Mouse (Mus musculus): Measurements from ENCODE around the gene Pigk. TPM values are rescaled to one million over a fixed set of nuclear protein-coding genes. Genes with fewer than 3 reads are reported as not detected.

The Pigk gene
- polyA plus RNA-seq, 1 experiment from 2014 or later = 44.6 TPM

DNA sequence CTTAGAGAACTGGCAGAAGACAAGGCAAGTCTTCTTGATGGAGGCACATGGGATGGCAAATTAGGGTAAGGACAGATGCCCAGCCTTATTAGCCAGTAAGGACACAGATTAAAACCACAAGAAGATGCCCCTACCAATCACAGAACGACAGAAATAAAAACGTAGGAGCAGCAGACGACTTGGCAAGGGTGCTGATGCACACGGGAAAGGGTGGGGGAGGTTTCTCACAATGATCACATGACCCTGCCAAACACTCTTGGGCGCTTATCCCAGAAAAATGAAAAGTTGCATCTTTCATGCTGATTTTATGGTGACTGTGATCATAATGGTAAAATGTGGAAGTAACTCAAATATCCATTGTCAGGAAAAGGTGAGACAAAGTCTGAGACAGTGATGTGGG is 193.2 kb downstream of the Pigk start:
- WGBS = 60% methylated on average over 5 of the region's 5 CpGs
- TF ChIP-seq EP300 (IDR thresholded peaks at IDR 0.05) (no peak), CTCF (IDR thresholded peaks at IDR 0.05) (no peak)
- H3K27ac ChIP-seq (ENCODE audit: low read length) = no peak overlapping the region
- DNase-seq (ENCODE audit: low spot score) (no peak), ATAC-seq (no peak)
- H3K9ac ChIP-seq (replicated peaks; ENCODE audit: low read depth) = no peak overlapping the region
- H3K36me3 ChIP-seq (ENCODE audit: insufficient read depth, low read length) = no peaks in the 10 kb centered on the region
- no peaks in the 10 kb centered on the region for H3K9me3 ChIP-seq (ENCODE audit: low read length)
- no peak overlapping the region for H3K4me2 ChIP-seq (replicated peaks; ENCODE audit: low read depth, low read length)
- no peak overlapping the region for H3K4me3 ChIP-seq (ENCODE audit: low read depth, low read length)
- H3K27me3 ChIP-seq (replicated peaks; ENCODE audit: insufficient read depth, low read length) = no peaks in the 10 kb centered on the region
- no peaks in the 10 kb centered on the region for H3K4me1 ChIP-seq (ENCODE audit: insufficient read depth, low read depth, low read length)

DNA sequence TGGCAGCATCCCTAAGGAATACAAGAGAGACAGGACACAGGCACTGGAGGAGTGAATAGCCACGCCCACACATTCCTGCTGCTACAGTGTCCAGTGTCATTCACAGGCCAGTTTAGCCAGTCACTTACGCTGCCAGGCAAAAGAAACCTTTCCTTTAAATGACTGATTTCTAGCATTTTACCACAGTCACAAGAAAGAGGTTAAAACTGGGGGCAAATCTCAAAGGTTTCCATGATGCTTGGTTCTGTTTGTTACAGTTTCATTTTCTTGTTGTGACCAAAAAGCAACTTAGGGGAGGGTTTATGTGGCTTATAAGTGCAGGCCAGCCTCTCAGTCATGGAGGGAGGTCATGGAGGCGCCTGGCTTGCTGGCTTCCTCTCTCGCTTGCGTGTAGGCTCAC is 193.8 kb downstream of the Pigk start:
- H3K4me3 ChIP-seq (ENCODE audit: low read depth, low read length) = no peak overlapping the region
- DNase-seq (ENCODE audit: low spot score) (no peak), ATAC-seq (no peak)
- H3K27ac ChIP-seq (ENCODE audit: low read length) = no peak overlapping the region
- H3K4me1 ChIP-seq (ENCODE audit: insufficient read depth, low read depth, low read length) = no peaks in the 10 kb centered on the region
- no peak overlapping the region for H3K9ac ChIP-seq (replicated peaks; ENCODE audit: low read depth)
- TF ChIP-seq EP300 (IDR thresholded peaks at IDR 0.05) (no peak), CTCF (IDR thresholded peaks at IDR 0.05) (no peak)
- H3K36me3 ChIP-seq (ENCODE audit: insufficient read depth, low read length) = no peaks in the 10 kb centered on the region
- no peak overlapping the region for H3K4me2 ChIP-seq (replicated peaks; ENCODE audit: low read depth, low read length)
- 72% methylated on average over 5 of the region's 5 CpGs for WGBS
- no peaks in the 10 kb centered on the region for H3K27me3 ChIP-seq (replicated peaks; ENCODE audit: insufficient read depth, low read length)
- no peaks in the 10 kb centered on the region for H3K9me3 ChIP-seq (ENCODE audit: low read length)

DNA sequence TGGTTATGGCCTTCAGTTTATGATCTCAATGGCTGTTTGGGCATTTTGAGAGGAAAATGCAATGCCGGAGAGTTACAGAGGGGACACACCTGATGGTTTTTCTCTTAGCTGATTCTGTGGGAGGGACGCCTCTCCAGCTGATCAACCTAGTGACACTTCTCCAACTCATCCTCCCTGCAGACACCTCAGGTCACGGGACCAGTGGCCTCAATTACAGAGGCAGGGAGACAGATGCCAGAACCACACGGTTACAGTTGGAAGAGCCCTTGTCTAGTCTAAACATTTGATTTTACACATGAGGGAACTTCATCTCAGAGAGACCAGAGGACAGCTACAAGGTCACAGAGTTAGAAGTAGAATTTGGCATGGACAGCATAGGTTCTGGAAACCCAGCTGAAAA is 197.7 kb downstream of the Pigk start:
- no peak for TF ChIP-seq EP300 (IDR thresholded peaks at IDR 0.05)
- no peak for TF ChIP-seq CTCF (IDR thresholded peaks at IDR 0.05)
- Histone ChIP-seq H3K4me3 (ENCODE audit: low read depth, low read length) (no peak overlapping the region), H3K9me3 (ENCODE audit: low read length) (no peaks in the 10 kb centered on the region), H3K9ac (replicated peaks; ENCODE audit: low read depth) (no peak overlapping the region), H3K4me1 (ENCODE audit: insufficient read depth, low read depth, low read length) (no peaks in the 10 kb centered on the region), H3K36me3 (ENCODE audit: insufficient read depth, low read length) (no peaks in the 10 kb centered on the region), H3K27me3 (replicated peaks; ENCODE audit: insufficient read depth, low read length) (no peaks in the 10 kb centered on the region), H3K4me2 (replicated peaks; ENCODE audit: low read depth, low read length) (no peak overlapping the region), H3K27ac (ENCODE audit: low read length) (no peak overlapping the region)
- ATAC-seq = no peak
- 73% methylated on average over 4 of the region's 4 CpGs for WGBS
- no peak for DNase-seq (ENCODE audit: low spot score)

DNA sequence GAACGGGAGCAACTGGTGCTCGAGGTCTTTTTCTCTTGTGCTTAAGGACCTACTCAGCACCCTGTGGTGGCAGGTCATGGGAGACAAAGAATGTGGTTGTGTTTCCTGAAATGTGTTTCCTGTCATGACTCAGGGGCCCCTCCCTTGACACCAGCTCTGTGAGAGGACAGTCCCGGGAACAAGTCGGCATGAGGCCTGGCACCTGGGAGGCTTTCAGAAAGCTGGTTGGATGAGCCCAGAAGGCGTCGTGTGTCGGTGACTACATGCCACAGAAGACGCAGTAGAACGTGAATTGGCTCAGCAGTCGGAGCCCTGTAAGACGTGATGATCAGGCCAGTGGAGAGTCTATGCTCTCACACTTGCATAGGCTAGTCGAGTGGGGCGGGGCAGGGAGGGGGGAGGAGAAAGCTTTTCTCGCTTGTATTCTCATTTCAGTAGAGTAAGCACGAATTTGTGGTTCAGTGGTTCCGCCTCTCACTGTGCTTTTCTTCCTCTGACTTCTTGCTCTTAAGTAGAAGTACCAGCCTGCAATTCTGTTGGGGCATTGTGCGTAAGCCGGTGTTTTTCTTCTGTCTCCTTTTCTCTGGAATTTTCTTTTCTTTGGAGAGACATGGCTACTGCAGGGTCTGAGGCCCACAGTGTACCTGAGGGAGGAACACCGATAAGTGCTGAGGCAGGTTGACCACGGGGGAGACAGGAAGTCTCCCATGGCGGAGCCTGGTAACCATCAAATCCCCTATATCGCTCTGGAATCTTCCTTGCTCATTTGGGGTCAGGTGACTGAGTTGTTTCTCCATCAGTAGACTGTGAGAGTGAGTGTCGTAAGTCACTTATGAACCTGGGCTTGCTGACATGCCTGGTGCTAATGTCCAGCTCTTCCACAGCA is 198.6 kb downstream of the Pigk start:
- Histone ChIP-seq H3K27ac (ENCODE audit: low read length) (no peak overlapping the region), H3K9ac (replicated peaks; ENCODE audit: low read depth) (no peak overlapping the region), H3K27me3 (replicated peaks; ENCODE audit: insufficient read depth, low read length) (no peaks in the 10 kb centered on the region), H3K9me3 (ENCODE audit: low read length) (no peaks in the 10 kb centered on the region), H3K36me3 (ENCODE audit: insufficient read depth, low read length) (no peaks in the 10 kb centered on the region), H3K4me1 (ENCODE audit: insufficient read depth, low read depth, low read length) (no peaks in the 10 kb centered on the region), H3K4me3 (ENCODE audit: low read depth, low read length) (no peak overlapping the region), H3K4me2 (replicated peaks; ENCODE audit: low read depth, low read length) (no peak overlapping the region)
- 76% methylated on average over 23 of the region's 23 CpGs for WGBS
- ATAC-seq (peak; percentile 38), DNase-seq (ENCODE audit: low spot score) (peak; percentile 34)
- no peak for TF ChIP-seq EP300 (IDR thresholded peaks at IDR 0.05)

DNA sequence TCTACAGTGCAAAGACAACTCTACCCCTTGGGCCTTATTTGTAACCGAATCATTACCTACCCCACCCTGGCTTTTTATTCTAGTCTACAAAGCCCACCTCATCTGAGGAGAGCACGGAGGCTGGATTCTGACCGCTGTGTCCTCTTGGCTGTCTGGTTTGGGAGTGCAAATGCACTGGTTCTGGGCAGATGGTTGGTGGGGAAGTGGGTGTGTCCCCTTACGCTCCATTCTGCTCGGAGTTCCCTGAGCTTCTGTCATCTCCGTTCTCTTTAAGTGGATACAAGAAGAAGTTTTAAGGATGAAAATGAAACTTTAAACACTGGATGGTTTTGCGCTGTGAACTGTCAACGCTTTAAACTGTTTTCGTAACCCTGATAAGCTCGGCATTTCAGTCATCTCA is 199.2 kb downstream of the Pigk start:
- 76% methylated on average over 10 of the region's 10 CpGs for WGBS
- H3K36me3 ChIP-seq (ENCODE audit: insufficient read depth, low read length) = no peaks in the 10 kb centered on the region
- H3K4me2 ChIP-seq (replicated peaks; ENCODE audit: low read depth, low read length) = no peak overlapping the region

DNA sequence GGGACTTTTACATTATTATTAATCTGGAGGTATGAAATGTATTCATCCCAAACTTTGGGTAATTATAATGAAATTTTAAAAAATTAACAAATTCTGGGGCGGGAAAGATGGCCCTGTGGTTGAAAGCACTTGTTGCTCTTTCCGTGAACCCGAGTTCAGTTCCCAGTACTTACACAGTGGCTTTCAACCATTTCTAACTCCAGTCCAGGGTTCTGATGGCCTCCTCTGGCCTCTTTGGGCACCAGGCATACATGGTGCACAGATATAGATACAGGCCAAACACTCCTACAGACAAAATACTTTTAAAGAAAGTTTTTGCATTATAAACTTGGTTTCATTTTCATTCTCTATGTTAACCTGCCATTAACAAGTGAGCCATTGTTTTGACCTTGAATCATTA is 199.7 kb downstream of the Pigk start:
- DNase-seq (ENCODE audit: low spot score) (no peak), ATAC-seq (no peak)
- 92% methylated on average over 3 of the region's 3 CpGs for WGBS
- H3K9ac ChIP-seq (replicated peaks; ENCODE audit: low read depth) = no peak overlapping the region
- H3K4me3 ChIP-seq (ENCODE audit: low read depth, low read length) = no peak overlapping the region
- no peaks in the 10 kb centered on the region for H3K9me3 ChIP-seq (ENCODE audit: low read length)
- no peaks in the 10 kb centered on the region for H3K27me3 ChIP-seq (replicated peaks; ENCODE audit: insufficient read depth, low read length)
- H3K27ac ChIP-seq (ENCODE audit: low read length) = no peak overlapping the region
- no peak overlapping the region for H3K4me2 ChIP-seq (replicated peaks; ENCODE audit: low read depth, low read length)
- no peaks in the 10 kb centered on the region for H3K36me3 ChIP-seq (ENCODE audit: insufficient read depth, low read length)
- H3K4me1 ChIP-seq (ENCODE audit: insufficient read depth, low read depth, low read length) = no peaks in the 10 kb centered on the region
- TF ChIP-seq CTCF (IDR thresholded peaks at IDR 0.05) (no peak), EP300 (IDR thresholded peaks at IDR 0.05) (no peak)

More for the DNA sequence above, 199.2 kb downstream of the Pigk start:
- no peaks in the 10 kb centered on the region for H3K9me3 ChIP-seq (ENCODE audit: low read length)
- no peak overlapping the region for H3K9ac ChIP-seq (replicated peaks; ENCODE audit: low read depth)
- H3K4me1 ChIP-seq (ENCODE audit: insufficient read depth, low read depth, low read length) = no peaks in the 10 kb centered on the region
- ATAC-seq (no peak), DNase-seq (ENCODE audit: low spot score) (no peak)
- no peaks in the 10 kb centered on the region for H3K27me3 ChIP-seq (replicated peaks; ENCODE audit: insufficient read depth, low read length)
- no peak overlapping the region for H3K4me3 ChIP-seq (ENCODE audit: low read depth, low read length)
- no peak for TF ChIP-seq CTCF (IDR thresholded peaks at IDR 0.05)
- no peak for TF ChIP-seq EP300 (IDR thresholded peaks at IDR 0.05)
- no peak overlapping the region for H3K27ac ChIP-seq (ENCODE audit: low read length)
